Mouse (Mus musculus): Measurements from ENCODE around the gene Gm6370.

- no peak for TF ChIP-seq ZMIZ1 (IDR thresholded peaks at IDR 0.05; ENCODE audit: low read depth, low read length)
- TF ChIP-seq EP300 (IDR thresholded peaks at IDR 0.05; ENCODE audit: low read length), result no peak
- TF ChIP-seq POLR2A (IDR thresholded peaks at IDR 0.05; ENCODE audit: low read depth, low read length), result no peak
- no peak for TF ChIP-seq MAZ (IDR thresholded peaks at IDR 0.05; ENCODE audit: low read depth, low read length)
- no peak for TF ChIP-seq CHD2 (IDR thresholded peaks at IDR 0.05; ENCODE audit: low read length)
- TF ChIP-seq CTCF (conservative IDR thresholded peaks at IDR 0.05 in 1 of 2, IDR thresholded peaks at IDR 0.05 in 1 of 2; ENCODE audit: low read depth in 2 of 2, low read length in 2 of 2), result no peak
- TF ChIP-seq USF1 (IDR thresholded peaks at IDR 0.05; ENCODE audit: low read depth, low read length), result no peak
- TF ChIP-seq MAX (IDR thresholded peaks at IDR 0.05; ENCODE audit: low read length), result no peak
- no peak for TF ChIP-seq POLR2AphosphoS2 (IDR thresholded peaks at IDR 0.05; ENCODE audit: low read depth, low read length)
- TF ChIP-seq JUN (IDR thresholded peaks at IDR 0.05; ENCODE audit: insufficient read depth, low read depth, low read length), result no peak
- no peak for TF ChIP-seq RCOR1 (conservative IDR thresholded peaks at IDR 0.05; ENCODE audit: low read depth, low read length)
- TF ChIP-seq ZNF384 (IDR thresholded peaks at IDR 0.05; ENCODE audit: low read depth, low read length), result no peak
- no peak for TF ChIP-seq HCFC1 (IDR thresholded peaks at IDR 0.05; ENCODE audit: low read depth, low read length)
Measured at GRCm38 (mm10) chr5:146453556-146453955, 37.6 kb upstream of the Gm6370 start.

Measured in CH12.LX (cell line).